Mouse (Mus musculus): ENCODE measurements around the gene Cnr1.

- TF ChIP-seq CTCF (IDR thresholded peaks at IDR 0.05) (no peak), EP300 (IDR thresholded peaks at IDR 0.05; ENCODE audit: insufficient read depth, low read depth, low read length) (no peak)
Measured at GRCm38 (mm10) chr4:33923761-33924233, 596 bp upstream of the Cnr1 start.

Measured in heart, adult 2 months (tissue).